Mouse (Mus musculus): ENCODE results near the gene Rad51b. TPM values are rescaled to one million over a fixed set of nuclear protein-coding genes. Genes with fewer than 3 reads are reported as not detected.
A peak's percentile ranks its signal among the peaks of the same experiment; 100 is the strongest.

Rad51b gene
- total RNA-seq, 2 experiments from 2014 or later = 0.47 to 0.69 TPM

- DNase-seq (ENCODE audit: low spot score in 2 of 2) = no peak
Observed at GRCm38 (mm10) chr12:79478816-79479215, 181.7 kb downstream of the Rad51b start.

DNA sequence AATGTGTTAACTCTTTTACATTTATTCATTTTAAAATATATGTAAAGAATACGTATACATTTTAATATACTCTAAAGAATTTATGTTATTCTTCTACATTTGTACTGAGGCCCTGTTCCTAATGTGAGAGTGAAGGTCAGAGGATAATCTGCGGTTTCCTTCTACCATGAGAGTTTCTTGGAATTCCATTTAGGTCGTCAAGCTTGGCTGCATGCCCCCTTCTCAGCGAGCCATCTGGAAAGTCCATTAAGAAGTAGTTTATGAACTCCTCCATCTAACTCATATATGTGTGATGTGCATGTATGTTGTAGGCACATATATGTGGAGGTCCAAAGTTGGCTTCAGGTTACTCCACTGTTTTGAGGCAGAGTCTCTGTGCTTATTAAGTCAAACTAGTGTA, 188.4 kb downstream of the Rad51b start:
- no peak for DNase-seq (ENCODE audit: low spot score in 2 of 2)

DNA sequence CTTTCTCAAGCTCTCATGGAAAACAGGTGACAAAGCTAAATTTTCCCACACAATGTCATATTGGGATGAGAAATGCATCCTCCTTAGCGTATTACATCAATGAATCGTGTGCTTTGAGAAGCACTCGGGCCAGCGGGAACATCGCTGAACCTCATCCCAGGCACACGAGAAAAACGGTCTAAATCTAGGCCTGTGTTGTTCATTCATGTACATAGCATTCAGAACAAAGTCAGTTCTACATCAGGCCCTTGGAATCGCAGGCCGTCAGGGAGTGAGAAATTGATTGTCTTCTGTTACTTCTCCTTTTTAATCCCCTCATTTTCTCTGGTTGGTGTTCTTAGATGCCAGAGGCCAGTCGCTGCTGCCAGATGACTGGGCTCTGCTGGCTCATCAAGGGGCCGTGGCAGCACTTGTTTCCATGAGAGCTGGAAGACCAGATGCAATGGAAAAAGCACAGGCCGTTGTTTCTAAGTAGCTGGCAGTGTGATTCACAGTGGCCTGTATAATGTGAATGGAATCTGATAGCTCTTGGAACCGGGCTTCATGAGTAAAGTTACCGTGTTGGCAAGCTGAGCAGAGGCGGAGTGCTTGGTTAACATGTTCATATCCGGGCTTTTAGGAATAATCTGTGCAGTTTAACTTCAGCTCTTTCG, 191.6 kb downstream of the Rad51b start:
- peak; percentile 56 to 63 for DNase-seq (ENCODE audit: low spot score in 2 of 2)

- no peak for DNase-seq (ENCODE audit: low spot score in 2 of 2)
Observed at GRCm38 (mm10) chr12:79490626-79491025, 193.5 kb downstream of the Rad51b start.

DNA sequence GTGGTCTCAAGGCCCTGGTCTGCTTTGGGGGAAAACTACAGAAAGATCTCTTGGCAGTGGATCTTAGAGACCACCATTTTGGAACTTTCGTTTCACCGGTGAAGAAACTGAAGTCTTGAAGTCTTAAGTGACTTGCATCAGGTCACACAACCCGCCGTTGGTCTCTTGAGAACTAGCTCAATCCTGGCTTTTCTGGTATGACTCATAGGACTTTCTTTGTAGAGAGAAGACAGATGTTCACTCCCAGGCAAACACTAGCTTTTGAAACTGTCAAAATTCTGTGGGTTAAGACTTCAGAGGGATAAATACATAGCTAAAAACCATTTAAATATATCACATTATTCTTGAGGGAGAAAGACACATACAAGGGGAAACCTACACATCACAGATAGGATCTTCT, 195.1 kb downstream of the Rad51b start:
- no peak for DNase-seq (ENCODE audit: low spot score in 2 of 2)

DNA sequence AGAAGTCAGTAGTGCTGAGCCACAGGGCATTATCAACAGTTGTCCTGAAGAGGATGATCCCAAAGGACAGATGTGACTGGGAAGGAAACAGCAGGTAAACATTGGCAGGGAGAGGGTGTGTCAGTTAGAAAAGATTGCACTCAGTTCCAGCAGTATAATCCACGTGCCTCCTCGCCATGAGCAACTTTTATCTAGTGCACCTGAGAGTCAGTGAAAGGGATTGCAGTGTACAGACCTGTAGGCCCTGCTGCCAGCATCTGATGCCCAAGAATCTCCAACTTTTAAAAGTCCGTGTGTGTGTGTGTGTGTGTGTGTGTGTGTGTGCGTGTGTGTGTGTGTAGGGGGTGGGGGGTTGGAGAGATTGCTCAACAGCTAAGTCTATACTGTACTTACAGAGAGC, 195.5 kb downstream of the Rad51b start:
- no peak for DNase-seq (ENCODE audit: low spot score in 2 of 2)

- DNase-seq (ENCODE audit: low spot score in 2 of 2) = no peak
Observed at GRCm38 (mm10) chr12:79493481-79493880, 196.4 kb downstream of the Rad51b start.

DNA sequence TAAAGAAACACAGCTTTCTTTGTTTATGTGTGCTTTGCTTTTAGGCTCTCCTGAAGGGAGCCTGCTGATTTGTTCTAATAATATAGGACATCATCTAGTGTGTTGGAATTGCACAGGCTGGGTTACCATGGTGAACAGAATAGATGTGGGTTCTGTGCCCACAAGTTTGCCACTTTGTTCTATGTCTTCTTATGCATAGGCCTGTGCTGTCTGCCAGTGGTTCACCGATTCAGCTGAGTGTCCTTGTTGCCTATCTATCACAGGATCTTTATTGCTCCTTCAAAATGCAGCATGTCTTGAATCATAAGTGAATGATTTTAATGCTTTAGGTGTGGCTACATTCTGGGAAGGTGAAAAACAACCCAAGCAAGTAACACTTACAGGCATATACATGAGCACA, 201.2 kb downstream of the Rad51b start:
- DNase-seq (ENCODE audit: low spot score in 2 of 2) = no peak

GRCm38 (mm10) chr12:79499809-79500208, 202.7 kb downstream of the Rad51b start:
- DNase-seq (ENCODE audit: low spot score in 2 of 2) = no peak

DNA sequence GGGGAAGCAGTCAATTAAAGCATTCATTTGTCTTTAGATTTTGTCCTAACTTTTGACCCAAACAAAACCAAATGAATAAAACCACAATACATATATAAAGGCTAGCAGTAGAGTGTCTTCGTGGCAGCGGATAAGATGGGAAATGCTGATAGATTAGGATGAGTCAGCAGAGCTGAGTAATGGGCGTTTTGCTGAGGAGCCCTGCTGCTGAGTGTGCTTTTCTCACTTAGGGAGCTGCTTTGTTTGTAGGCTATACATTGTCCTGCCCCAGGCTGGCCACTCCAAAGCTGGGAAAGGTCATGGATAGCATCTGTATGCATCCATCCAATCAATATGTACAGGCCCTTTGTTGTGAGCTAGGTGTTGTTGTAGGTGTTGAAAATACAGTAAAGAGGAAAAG, 204.8 kb downstream of the Rad51b start:
- no peak for DNase-seq (ENCODE audit: low spot score in 2 of 2)

- no peak for DNase-seq (ENCODE audit: low spot score in 2 of 2)
Observed at GRCm38 (mm10) chr12:79502862-79503581, 205.9 kb downstream of the Rad51b start.

- peak; percentile 22 to 33 for DNase-seq (ENCODE audit: low spot score in 2 of 2)
Observed at GRCm38 (mm10) chr12:79503582-79504515, 206.8 kb downstream of the Rad51b start.

DNA sequence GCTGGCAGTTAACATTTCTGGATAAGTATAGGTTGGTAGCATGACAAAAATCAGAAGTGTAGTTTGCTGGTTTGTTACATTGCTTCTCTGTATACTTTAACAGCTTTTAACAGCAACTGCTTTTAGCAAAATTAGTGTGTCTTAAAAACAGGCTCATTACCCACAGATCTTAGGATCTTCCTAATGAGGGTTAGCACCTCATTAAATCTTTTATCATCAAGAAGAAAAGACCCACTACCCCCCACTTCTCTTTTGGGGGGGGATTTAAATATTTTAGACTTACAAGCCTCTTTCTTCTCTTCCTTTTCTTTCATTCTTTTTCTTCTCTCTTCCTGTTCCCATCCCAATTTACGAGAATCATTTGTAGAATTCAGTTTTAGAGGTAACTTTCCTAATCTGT, 207.6 kb downstream of the Rad51b start:
- no peak for DNase-seq (ENCODE audit: low spot score in 2 of 2)

DNA sequence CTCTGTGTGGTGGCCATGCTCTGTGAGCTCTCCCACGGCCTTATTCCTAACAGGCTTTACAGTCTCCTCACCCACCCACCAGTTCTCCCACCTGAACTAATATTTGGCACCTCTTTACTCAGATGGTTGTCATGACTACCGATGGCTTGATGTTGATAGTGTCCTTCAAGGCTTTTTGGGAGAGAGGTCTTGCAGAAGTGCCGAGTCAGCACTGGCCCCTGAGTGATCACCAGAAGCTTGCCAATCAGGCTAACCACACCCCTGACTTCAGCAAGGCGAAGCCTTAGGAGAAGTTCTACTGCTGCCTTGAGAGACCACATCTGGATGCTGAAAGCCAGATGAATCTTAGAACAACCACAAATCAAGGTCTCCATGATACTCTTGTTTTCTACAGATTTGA, 209.3 kb downstream of the Rad51b start:
- DNase-seq (ENCODE audit: low spot score in 2 of 2) = no peak

DNA sequence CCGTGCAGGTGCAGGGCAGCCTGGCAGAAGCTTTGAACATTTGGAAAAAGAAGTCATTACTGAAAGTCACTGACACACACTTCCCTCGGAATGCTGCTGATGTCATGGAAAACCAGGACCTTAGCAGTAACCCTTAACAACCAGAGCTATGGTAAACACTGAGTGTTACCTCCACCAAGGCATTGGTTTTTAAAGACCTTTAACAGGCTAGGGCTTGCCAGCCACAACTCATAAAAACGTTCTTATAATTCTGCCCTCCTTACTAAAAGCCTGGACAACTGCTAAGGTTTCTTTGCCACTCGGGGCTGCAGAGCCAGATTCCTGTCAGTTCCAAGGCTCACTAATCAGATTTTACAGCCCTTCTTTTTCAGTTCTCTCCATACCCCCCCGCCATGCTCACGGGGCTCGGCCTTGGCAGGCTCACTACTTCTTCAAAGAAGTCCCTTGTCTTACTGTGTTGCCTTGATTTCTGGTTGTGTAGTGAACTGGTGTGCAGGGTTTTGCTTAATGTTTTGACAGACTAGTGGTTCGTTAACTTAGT, 210.1 kb downstream of the Rad51b start:
- DNase-seq (ENCODE audit: low spot score in 2 of 2) = peak; percentile 29 to 56

DNA sequence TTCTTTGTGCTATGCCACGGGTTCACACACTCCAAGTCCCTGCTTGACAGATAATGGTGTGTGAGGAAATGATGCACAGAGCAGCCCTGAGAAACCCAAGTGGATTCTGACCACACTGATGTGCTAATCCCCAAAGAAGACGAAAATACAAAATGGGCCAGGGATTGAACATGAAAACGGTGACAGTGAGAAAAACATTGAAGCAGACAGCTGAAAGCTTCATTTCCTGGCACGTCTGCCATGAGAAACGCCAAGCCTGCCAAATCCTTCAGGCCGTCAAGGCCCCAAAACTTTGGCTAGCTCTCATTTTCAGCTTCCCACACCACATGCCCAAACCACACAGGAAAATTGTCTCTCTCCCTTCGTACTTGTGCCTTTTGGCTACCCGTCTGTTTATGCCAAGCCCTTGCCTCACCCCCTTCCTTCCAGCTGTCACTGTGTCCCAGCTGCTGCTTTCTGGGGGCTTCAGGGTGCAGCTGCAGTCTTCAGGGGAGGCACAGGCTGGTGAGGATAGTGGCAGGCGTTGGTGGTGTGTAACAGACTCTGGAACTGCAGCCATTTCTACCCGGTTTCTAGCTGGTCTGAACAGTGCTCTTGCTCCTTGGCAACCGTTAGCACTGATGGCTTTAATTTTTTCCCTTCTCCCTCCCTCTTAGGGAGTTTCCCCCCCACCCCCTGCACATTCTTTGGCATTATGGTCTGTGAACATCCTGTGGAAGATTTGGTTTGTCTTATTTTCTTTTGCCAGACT, 214.5 kb downstream of the Rad51b start:
- DNase-seq (ENCODE audit: low spot score in 2 of 2) = peak; percentile 63 to 65

GRCm38 (mm10) chr12:79512205-79512886, 215.3 kb downstream of the Rad51b start:
- peak in 1 of 2 experiments; percentile 19 for DNase-seq (ENCODE audit: low spot score in 2 of 2)

DNA sequence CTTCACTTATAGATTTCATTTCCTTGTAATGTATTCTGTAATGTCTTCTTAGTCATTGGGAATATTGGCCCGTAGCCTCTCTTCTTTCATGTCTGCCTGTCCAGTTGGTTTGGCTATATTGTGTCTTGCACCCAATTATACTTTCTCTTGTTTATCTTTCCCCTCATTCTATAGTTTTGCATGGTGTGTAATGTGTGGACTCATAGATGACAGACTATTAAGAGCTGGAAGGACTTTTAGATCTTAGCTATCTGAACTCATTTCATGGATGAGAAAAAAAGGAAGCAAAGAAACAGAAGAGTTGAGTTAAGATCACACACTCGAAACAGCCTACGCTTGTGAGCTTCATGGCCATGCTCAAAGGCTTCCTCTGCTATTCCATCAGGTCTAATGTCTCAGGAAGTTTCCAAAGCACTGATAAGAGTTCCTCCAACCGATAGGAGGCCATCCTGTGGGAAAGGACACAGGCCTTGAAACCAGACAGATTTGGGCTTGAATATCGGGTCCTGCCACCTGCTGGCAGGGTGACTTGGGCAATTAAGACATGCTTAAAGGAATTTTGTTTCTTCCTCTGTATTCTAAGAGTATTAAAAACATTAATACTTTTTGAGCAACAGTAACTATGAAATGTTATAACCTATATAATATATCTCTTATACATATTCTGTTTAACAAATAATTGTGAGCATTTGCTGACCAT, 216.1 kb downstream of the Rad51b start:
- DNase-seq (ENCODE audit: low spot score in 2 of 2) = no peak

DNA sequence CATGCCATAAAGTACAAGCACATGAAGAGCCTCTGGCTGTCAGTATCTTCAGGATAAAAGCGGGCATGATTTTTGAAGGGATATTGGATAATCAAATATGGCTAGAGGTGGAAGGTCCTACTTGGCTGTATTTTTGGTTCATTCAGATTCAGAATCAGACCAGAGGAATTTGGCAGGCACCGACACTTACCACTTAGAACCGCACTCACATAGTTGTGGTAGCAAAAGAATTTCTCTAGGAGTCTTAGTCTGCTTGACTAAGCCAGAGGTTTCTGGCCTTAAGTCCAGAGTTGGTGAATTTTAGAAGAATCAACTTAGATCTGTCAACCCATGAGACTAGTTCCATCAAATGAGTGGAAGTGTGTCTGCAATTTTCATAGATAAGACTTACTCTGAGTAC, 217.6 kb downstream of the Rad51b start:
- no peak for DNase-seq (ENCODE audit: low spot score in 2 of 2)

GRCm38 (mm10) chr12:79522374-79522773, 225.3 kb downstream of the Rad51b start:
- no peak for DNase-seq (ENCODE audit: low spot score in 2 of 2)
